Mouse (Mus musculus) limb, embryonic 11.5 days (tissue): ENCODE data around the gene Gm21866. TPM values are rescaled to one million over a fixed set of nuclear protein-coding genes. Genes with fewer than 3 reads are reported as not detected.
"Not testable (repeated sequence)": the region's sequence is repeated elsewhere in the genome, so short reads cannot be mapped to it uniquely, and the experiment has no call there.

Experiments used
- ATAC-seq: fragments of 200-750 bp; cut with Nextera tagmentation; 2 replicates; pipeline ENCODE4 v1.8.0; 2017; ENCODE audit warnings: low read depth; ENCODE audit not compliant: insufficient number of reproducible peaks, low FRiP score, low TSS enrichment
- DNase-seq: peaks from one replicate; pipeline ENCODE4 v3.0.0-alpha.2; 2015; ENCODE audit warnings: low spot score
- H3K27ac ChIP-seq: fragments of 300-500 bp; sonication (generic); replicated peaks from 2 replicates; pipeline ENCODE4 v1.5.1; 2014; ENCODE audit warnings: low read depth, mild to moderate bottlenecking, low read length
- H3K27me3 ChIP-seq: fragments of 300-500 bp; sonication (generic); 2 replicates; pipeline ENCODE4 v1.6.1; 2014; ENCODE audit warnings: mild to moderate bottlenecking, low read length, mixed read lengths; ENCODE audit not compliant: control insufficient read depth, insufficient read depth
- H3K36me3 ChIP-seq: fragments of 300-500 bp; sonication (generic); 2 replicates; pipeline ENCODE4 v1.6.1; 2014; ENCODE audit warnings: mild to moderate bottlenecking, low read length, moderate library complexity, mixed read lengths; ENCODE audit not compliant: control insufficient read depth, insufficient read depth
- H3K4me1 ChIP-seq: fragments of 300-500 bp; sonication (generic); 2 replicates; pipeline ENCODE4 v1.6.1; 2014; ENCODE audit warnings: low read length, mixed read lengths; ENCODE audit not compliant: control insufficient read depth, insufficient read depth
- H3K4me2 ChIP-seq: fragments of 300-500 bp; sonication (generic); 2 replicates; pipeline ENCODE4 v1.6.1; 2014; ENCODE audit warnings: low read depth, mild to moderate bottlenecking, moderate library complexity; ENCODE audit not compliant: severe bottlenecking
- H3K4me3 ChIP-seq: fragments of 300-500 bp; sonication (generic); 2 replicates; pipeline ENCODE4 v1.5.1; 2014; ENCODE audit warnings: low read depth, low read length
- H3K9ac ChIP-seq: fragments of 300-500 bp; sonication (generic); 2 replicates; pipeline ENCODE4 v1.6.1; 2014; ENCODE audit warnings: mild to moderate bottlenecking, low read length
- H3K9me3 ChIP-seq: fragments of 300-500 bp; sonication (generic); 2 replicates; pipeline ENCODE4 v1.6.1; 2016; ENCODE audit warnings: low read length; ENCODE audit not compliant: control insufficient read depth
- WGBS: fragments of 180-500 bp; shearing (Covaris S2); extraction: QIAGEN DNeasy Blood & Tissue Kit; methylation state at CpG from one replicate; pipeline ENCODE4 v1.1.7; 2014; 5-methylcytosine and 5-hydroxymethylcytosine counted together
- polyA plus RNA-seq: library from polyadenylated mRNA; unstranded; fragments of >200 nt; fragmentation: Nextera tagmentation; extraction: Ambion mirVana; gene quantifications from 2 replicates; pipeline ENCODE4 v1.2.1, GENCODE M21; 2014

The Gm21866 gene
- polyA plus RNA-seq: not detected in 2 replicates

- H3K27me3 ChIP-seq, H3K36me3 ChIP-seq, H3K27ac ChIP-seq, H3K4me2 ChIP-seq, H3K4me3 ChIP-seq, ATAC-seq, H3K9ac ChIP-seq, H3K9me3 ChIP-seq, DNase-seq, H3K4me1 ChIP-seq: not testable (repeated sequence)
- WGBS: no CpG with 5 or more reads among the region's 3 CpGs
Measured at GRCm38 (mm10) chrY:13465479-13465878, at the start of gene Gm21866. Gene Gm21866 (minus strand): TSS chrY:13465579.

- WGBS: no CpG with 5 or more reads among the region's 1 CpGs
Measured at GRCm38 (mm10) chrY:13493726-13494125, 28.3 kb upstream of the Gm21866 start, which contains the start of gene Gm20773. Gene Gm20773 (plus strand): TSS chrY:13494026.

More at GRCm38 (mm10) chrY:13493726-13494125, 28.3 kb upstream of the Gm21866 start, which contains the start of gene Gm20773:
- H3K4me1 ChIP-seq, DNase-seq, H3K4me3 ChIP-seq, H3K27ac ChIP-seq, H3K9ac ChIP-seq, H3K4me2 ChIP-seq, ATAC-seq, H3K36me3 ChIP-seq, H3K27me3 ChIP-seq, H3K9me3 ChIP-seq: not testable (repeated sequence)

Other genes with a start within 250 kb of the Gm21866 start
- not detected in 2 replicates for gene Gm21828, start 241.7 kb downstream of the Gm21866 start, polyA plus RNA-seq
- not detected in 2 replicates for gene Gm21440, start 213.2 kb downstream of the Gm21866 start, polyA plus RNA-seq
- gene Gm21454, start 213.1 kb downstream of the Gm21866 start, polyA plus RNA-seq: not detected in 2 replicates
- not detected in 2 replicates for gene Gm21725, start 116.5 kb downstream of the Gm21866 start, polyA plus RNA-seq
- not detected in 2 replicates for gene Gm20773, start 28.4 kb upstream of the Gm21866 start, polyA plus RNA-seq